Mouse (Mus musculus) hindbrain, embryonic 16.5 days (tissue): ENCODE measurements at regions not wholly inside any gene's neighbourhood (a gene's known extent, or its start where the extent isn't known, plus 50 kb on each side); places are given as distances from the start of the nearest gene placed in this dataset.
"Not testable (repeated sequence)": the region's sequence is repeated elsewhere in the genome, so short reads cannot be mapped to it uniquely, and the experiment has no call there.

Experiments used
- ATAC-seq: fragments of 200-750 bp; cut with Nextera tagmentation; 2 replicates; pipeline ENCODE4 v1.8.0; 2017; ENCODE audit warnings: moderate TSS enrichment, moderate library complexity
- H3K27ac ChIP-seq: fragments of 300-500 bp; sonication (generic); 2 replicates; pipeline ENCODE4 v1.5.1; 2014; ENCODE audit warnings: low read depth, mild to moderate bottlenecking, control low read depth, low read length, moderate library complexity
- H3K27me3 ChIP-seq: fragments of 300-500 bp; sonication (generic); replicated peaks from 2 replicates; pipeline ENCODE4 v1.6.1; 2014; ENCODE audit warnings: low read length; ENCODE audit not compliant: control insufficient read depth, insufficient read depth
- H3K36me3 ChIP-seq: fragments of 300-500 bp; sonication (generic); 2 replicates; pipeline ENCODE4 v1.6.1; 2014; ENCODE audit warnings: mild to moderate bottlenecking, low read length, moderate library complexity, mixed read lengths; ENCODE audit not compliant: control insufficient read depth, insufficient read depth
- H3K4me1 ChIP-seq: fragments of 300-500 bp; sonication (generic); 2 replicates; pipeline ENCODE4 v1.6.1; 2014; ENCODE audit warnings: low read depth, low read length; ENCODE audit not compliant: control insufficient read depth, insufficient read depth
- H3K4me2 ChIP-seq: fragments of 300-500 bp; sonication (generic); 2 replicates; pipeline ENCODE4 v1.6.1; 2014; ENCODE audit warnings: mild to moderate bottlenecking, low read length, control low read depth, moderate library complexity
- H3K4me3 ChIP-seq: fragments of 300-500 bp; sonication (generic); 2 replicates; pipeline ENCODE4 v1.5.1; 2014; ENCODE audit warnings: mild to moderate bottlenecking, low read length, control low read depth, moderate library complexity
- H3K9ac ChIP-seq: fragments of 300-500 bp; sonication (generic); 2 replicates; pipeline ENCODE4 v1.6.1; 2014; ENCODE audit warnings: low read depth, mild to moderate bottlenecking, control low read depth, low read length, moderate library complexity
- H3K9me3 ChIP-seq: fragments of 300-500 bp; sonication (generic); 2 replicates; pipeline ENCODE4 v1.6.1; 2014; ENCODE audit warnings: mild to moderate bottlenecking, low read length, moderate library complexity; ENCODE audit not compliant: control insufficient read depth
- WGBS: fragments of 180-500 bp; shearing (Covaris S2); extraction: QIAGEN DNeasy Blood & Tissue Kit; methylation state at CpG from one replicate; pipeline ENCODE4 v1.1.7; 2014; 5-methylcytosine and 5-hydroxymethylcytosine counted together

DNA sequence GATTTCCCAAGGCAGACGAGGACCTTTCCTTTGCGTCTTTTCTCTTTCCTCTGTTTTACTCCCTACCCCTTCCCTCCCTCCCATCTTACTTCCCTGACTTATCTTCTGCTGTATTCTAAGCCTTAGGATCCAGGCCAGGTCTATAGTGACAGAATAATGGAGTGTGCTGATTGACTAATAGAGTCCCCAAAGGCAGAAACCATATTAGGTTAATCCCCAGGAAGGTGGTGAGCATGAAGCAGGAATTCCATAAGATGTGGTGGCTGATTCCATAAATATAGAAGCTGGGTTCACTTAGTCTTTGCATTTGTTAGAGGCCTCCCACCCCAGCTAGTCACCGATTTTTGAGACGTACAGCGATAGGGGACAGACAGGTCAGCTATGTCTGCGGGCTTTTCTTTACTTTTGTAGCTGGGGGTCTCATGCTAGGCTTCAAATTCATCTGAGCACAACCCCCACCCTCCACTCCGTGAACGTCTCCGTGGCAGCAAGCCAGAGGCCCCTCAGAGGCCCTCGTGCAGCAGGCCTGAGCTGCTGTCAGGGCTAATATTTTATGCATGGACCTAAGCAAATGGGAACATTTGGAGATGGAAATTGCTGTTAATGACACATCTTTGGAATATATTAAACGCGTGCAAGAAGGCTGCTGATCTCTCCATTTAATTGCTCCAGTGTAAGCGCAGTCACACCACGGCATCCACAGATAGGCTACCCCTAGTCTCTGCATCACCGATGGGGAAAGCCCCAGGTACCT, 145.8 kb upstream of the Rtl1 start:
- Histone ChIP-seq H3K9ac (no peak overlapping the region), H3K4me1 (peaks cover 19% of the 10 kb centered on the region)

DNA sequence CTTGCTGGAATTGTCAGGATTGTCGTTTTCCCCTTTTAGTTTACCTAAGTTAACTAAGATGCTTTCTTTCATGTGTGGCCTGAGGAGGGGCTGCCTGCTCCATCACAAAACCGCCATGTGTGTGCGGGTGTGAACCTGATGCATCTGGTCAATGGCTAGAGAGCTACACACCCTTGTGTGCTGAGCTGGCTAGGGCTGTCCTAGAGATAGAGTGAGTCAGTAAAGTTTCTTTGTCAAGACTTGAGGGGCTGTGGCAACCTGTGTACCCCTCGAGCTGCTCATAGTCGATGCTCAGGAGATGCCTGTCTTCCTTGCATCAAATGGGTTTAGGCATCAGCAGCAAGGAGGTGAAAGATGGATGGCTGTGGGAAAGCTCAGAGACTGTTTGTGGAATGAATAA, 147.1 kb upstream of the Rtl1 start:
- H3K36me3 ChIP-seq: peaks cover 2% of the 10 kb centered on the region; the same call in 1 of the 2 replicates
- H3K4me2 ChIP-seq: no peak overlapping the region
- 66% methylated on average over 5 of the region's 5 CpGs for WGBS
- ATAC-seq: no peak
- peaks cover 19% of the 10 kb centered on the region for H3K4me1 ChIP-seq
- no peaks in the 10 kb centered on the region for H3K9me3 ChIP-seq
- no peak overlapping the region for H3K9ac ChIP-seq
- H3K27me3 ChIP-seq: no peaks in the 10 kb centered on the region
- no peak overlapping the region for H3K27ac ChIP-seq
- no peak overlapping the region for H3K4me3 ChIP-seq

More for the DNA sequence above, 145.8 kb upstream of the Rtl1 start:
- Histone ChIP-seq H3K9me3 (no peaks in the 10 kb centered on the region), H3K4me2 (no peak overlapping the region), H3K27me3 (no peaks in the 10 kb centered on the region), H3K36me3 (peaks cover 4% of the 10 kb centered on the region; the same call in 1 of the 2 replicates), H3K27ac (peak overlapping the region; percentile 62), H3K4me3 (no peak overlapping the region)
- WGBS: 24% methylated on average over 15 of the region's 15 CpGs
- 0 out of 2 replicates have a peak, but pooled peaks have one; percentile 35 for ATAC-seq

DNA sequence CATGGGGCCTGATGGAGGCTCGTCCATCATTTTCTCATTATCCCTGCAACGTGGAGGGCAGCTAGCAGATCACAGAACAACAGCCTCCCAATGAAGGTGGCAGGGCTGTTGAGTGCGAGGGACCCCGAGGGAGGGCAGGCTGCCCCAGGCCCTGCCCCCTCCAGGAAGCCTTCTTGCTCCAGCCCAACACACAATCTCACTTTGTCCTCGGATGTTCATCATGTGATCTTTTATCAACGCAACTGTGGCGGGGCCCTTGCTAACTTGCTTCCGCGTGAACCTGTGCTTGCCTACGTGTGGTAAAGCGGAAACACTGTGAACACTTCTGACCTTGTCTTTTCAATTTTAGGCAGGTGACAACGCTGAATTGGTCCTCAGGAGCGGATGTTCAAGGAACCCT, 147.6 kb upstream of the Rtl1 start:
- Histone ChIP-seq H3K27ac (no peak overlapping the region), H3K36me3 (peaks cover 2% of the 10 kb centered on the region; the same call in 1 of the 2 replicates), H3K4me2 (no peak overlapping the region), H3K27me3 (no peaks in the 10 kb centered on the region), H3K4me1 (peaks cover 19% of the 10 kb centered on the region), H3K9ac (no peak overlapping the region), H3K4me3 (no peak overlapping the region), H3K9me3 (no peaks in the 10 kb centered on the region)
- no peak for ATAC-seq
- WGBS: 66% methylated on average over 13 of the region's 13 CpGs

DNA sequence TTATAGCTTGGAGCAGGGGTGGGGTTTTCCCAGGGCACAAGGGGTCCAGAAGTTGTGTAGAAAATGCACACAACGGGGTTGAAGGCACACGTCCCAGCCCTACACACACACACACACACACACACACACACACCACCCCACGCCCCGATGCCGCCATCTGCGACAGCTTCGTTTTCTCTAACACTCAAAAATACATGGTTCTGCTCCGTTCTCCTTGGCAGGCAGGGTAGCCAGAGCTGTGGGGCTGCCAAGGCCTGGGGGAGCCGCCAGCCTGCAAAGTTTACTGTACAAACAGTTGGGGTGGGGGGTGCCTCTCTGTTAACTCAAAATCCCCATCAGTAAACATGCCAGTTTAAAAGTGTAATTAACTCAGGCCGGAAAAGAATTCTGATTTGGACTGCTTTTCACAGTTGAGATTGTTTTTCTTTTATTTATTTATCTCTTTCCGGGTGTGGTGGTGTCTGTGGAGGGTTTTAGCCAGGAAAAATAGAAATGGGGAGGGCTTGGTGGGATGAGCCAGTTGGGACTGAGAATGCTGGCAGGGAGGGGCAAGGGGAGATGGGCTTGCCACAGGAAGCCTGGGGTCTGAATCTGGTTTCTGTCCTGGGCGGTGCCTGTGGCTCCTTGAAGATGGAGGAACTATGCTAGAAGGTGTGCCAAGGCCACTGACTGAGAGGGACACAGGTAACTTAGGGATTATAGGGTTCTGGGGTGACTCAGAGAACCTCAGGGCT, 148.4 kb upstream of the Rtl1 start:
- Histone ChIP-seq H3K27me3 (no peaks in the 10 kb centered on the region), H3K4me3 (no peak overlapping the region), H3K27ac (no peak overlapping the region), H3K4me1 (peaks cover 19% of the 10 kb centered on the region), H3K4me2 (no peak overlapping the region), H3K9me3 (no peaks in the 10 kb centered on the region), H3K9ac (no peak overlapping the region), H3K36me3 (peaks cover 2% of the 10 kb centered on the region; the same call in 1 of the 2 replicates)
- no peak for ATAC-seq
- WGBS: 70% methylated on average over 12 of the region's 12 CpGs

DNA sequence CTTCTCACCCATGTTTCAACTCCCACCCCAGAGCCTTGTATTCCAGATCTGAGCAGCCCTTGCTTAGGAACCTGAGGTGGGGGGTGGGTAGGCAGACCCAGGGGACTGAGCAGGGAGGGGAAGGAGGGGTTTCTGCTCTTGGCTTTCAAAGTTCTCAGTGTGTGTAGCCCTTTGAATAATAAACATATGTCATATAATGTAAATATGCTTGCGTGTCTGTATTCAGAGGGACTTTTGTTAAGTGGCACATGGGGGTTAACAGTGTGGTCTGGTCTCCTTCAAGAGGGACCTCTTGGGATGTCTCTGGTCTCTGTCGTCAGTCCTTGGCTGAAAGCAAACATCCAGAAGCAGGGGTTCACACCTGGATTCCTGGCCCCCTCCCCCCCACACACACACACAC, 149.1 kb upstream of the Rtl1 start:
- no peaks in the 10 kb centered on the region for H3K9me3 ChIP-seq
- no peak; the same call in 1 of the 2 replicates for ATAC-seq
- H3K27me3 ChIP-seq: no peaks in the 10 kb centered on the region
- H3K36me3 ChIP-seq: no peaks in the 10 kb centered on the region; the same call in 1 of the 2 replicates
- peak overlapping the region; percentile 59 for H3K4me2 ChIP-seq
- WGBS: 25% methylated on average over 2 of the region's 2 CpGs
- peak overlapping the region; percentile 55 for H3K9ac ChIP-seq
- peaks cover 19% of the 10 kb centered on the region for H3K4me1 ChIP-seq
- peak overlapping the region; percentile 25; the same call in 1 of the 2 replicates for H3K27ac ChIP-seq
- H3K4me3 ChIP-seq: peak overlapping the region; percentile 24; the same call in 1 of the 2 replicates

DNA sequence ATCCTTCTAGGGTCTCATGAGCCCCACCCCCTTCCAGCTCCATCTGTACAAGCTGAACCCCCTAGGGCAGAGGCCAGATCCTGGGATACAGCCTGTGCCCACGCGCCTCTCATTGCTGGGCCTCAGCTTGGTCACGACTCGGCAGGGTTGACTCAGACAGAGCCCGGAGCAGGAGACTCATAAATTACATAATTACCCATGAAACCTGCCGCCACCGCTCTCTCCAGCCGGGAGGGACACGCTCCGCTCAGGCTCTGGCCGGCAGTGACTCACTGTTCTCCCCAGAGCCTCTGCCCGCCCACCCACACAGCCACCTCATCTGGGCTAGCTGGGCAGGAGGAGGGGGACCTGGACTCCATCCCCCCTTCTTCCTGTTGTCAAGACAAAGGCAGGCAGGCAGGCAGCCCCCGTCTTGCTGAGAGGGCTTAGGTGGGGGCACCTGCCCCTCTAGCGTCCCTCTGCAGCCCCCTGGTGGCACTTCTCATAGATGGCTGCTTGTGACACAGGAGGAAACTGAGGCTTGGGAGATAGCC, 149.6 kb upstream of the Rtl1 start:
- Histone ChIP-seq H3K27me3 (no peaks in the 10 kb centered on the region), H3K4me1 (peaks cover 19% of the 10 kb centered on the region), H3K9me3 (no peaks in the 10 kb centered on the region), H3K27ac (peak overlapping the region; percentile 25), H3K4me2 (peak overlapping the region; percentile 59), H3K4me3 (peak overlapping the region; percentile 24), H3K9ac (peak overlapping the region; percentile 55), H3K36me3 (no peaks in the 10 kb centered on the region; the same call in 1 of the 2 replicates)
- ATAC-seq: peak; percentile 77
- WGBS: 1% methylated on average over 14 of the region's 14 CpGs

DNA sequence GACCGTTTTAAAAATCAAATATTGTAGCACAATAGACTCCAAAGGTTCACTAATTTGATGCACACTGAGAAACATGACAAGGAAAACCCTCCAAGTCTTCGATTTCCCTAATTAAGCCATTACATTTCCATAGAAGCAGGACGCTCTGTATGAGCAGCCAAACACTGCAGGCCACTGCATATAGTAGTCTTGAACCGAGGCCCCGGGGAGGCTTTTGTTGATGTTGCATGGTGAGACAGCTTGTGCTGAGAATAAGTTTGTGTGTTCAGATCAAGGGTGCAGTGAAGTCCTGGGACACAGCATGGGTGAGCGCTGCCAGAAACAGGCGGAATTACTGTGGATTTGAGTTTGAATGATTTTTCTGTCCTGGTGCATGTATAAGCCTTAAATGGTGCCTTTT, 154.9 kb upstream of the Rtl1 start:
- no peak for ATAC-seq
- WGBS: 58% methylated on average over 7 of the region's 7 CpGs
- no peak overlapping the region for H3K4me2 ChIP-seq
- no peaks in the 10 kb centered on the region for H3K9me3 ChIP-seq
- H3K27me3 ChIP-seq: no peaks in the 10 kb centered on the region
- no peak overlapping the region for H3K9ac ChIP-seq
- H3K4me1 ChIP-seq: peaks cover 2% of the 10 kb centered on the region; the same call in 1 of the 2 replicates
- no peaks in the 10 kb centered on the region for H3K36me3 ChIP-seq
- no peak overlapping the region for H3K27ac ChIP-seq
- no peak overlapping the region for H3K4me3 ChIP-seq

DNA sequence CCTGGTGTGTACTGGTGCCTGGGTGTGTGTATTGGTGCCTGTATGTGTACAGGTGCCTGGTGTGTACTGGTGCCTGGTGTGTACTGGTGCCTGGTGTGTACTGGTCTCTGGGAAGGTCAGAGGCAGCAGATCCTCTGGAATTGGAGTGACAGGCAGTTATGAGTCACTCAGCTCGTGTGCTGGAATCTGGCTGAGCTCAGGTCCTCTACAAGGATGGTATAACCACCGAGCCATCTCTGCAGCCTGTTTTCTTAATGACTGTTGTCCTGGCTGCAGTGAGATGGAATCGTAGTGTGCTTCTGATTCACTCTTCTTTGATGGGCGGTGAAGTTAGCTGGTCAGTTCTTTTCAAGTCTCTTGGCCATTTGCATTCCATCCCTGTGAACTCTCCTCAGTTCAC, 164.2 kb upstream of the Rtl1 start:
- no peaks in the 10 kb centered on the region for H3K9me3 ChIP-seq
- 74% methylated on average over 4 of the region's 4 CpGs for WGBS
- no peaks in the 10 kb centered on the region for H3K4me1 ChIP-seq
- no peak for ATAC-seq
- no peak overlapping the region for H3K9ac ChIP-seq
- no peak overlapping the region for H3K4me3 ChIP-seq
- no peak overlapping the region for H3K27ac ChIP-seq
- H3K27me3 ChIP-seq: no peaks in the 10 kb centered on the region
- H3K4me2 ChIP-seq: no peak overlapping the region
- H3K36me3 ChIP-seq: no peaks in the 10 kb centered on the region

DNA sequence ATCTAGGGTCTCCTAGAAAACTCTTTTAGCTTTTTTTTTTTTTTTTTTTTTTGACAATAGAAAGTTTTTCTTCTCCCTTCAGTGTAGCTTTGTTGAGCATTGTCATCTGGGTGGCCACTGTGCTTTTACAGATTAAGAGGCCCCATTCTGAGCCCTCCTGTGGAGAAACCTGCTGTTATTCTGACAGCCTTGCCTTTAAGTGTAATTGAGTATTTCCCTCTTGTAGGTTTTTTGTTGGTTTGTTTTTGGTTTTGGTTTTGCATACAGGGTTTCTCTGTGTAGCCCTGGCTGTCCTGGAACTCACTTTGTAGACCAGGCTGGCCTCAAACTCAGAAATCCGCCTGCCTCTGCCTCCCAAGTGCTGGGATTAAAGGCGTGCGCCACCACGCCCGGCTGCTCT, 166.5 kb upstream of the Rtl1 start:
- not testable (repeated sequence) for H3K27me3 ChIP-seq, H3K9ac ChIP-seq, H3K4me3 ChIP-seq, H3K4me2 ChIP-seq, H3K36me3 ChIP-seq, ATAC-seq, H3K9me3 ChIP-seq, H3K4me1 ChIP-seq, H3K27ac ChIP-seq
- WGBS: 88% methylated on average over 5 of the region's 5 CpGs
